Mouse (Mus musculus): ENCODE measurements around the gene Prpf4. TPM values are rescaled to one million over a fixed set of nuclear protein-coding genes. Genes with fewer than 3 reads are reported as not detected.
A peak's percentile ranks its signal among the peaks of the same experiment; 100 is the strongest.

Prpf4 gene
- polyA plus RNA-seq, 1 experiment from 2014 or later: 12.6 TPM

DNA sequence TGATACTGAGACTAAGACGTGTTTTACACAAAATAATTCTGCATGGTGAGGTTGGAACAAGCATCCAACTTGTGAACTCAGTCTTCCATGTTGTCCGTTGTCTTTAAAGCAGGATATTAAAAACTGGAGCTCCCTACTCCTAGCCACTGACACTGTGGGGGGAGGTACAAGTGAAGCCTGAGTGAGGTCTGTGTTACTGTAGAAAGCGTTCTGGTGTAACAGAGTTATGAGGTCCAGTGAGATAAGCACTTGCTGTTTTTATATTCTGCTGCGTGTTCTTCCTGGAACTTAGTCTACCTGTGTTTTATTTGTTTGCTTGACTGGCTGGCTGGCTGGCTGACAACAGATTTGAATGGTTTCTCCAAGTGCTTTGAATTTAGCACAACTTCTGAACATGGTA lies 34.3 kb upstream of the Prpf4 start:
- no peaks in the 10 kb centered on the region for H3K27me3 ChIP-seq (ENCODE audit: control insufficient read depth, insufficient read depth, low read length)
- ATAC-seq (ENCODE audit: insufficient number of reproducible peaks, insufficient read depth, low FRiP score, low read depth): no peak
- WGBS: 29% methylated on average over 4 of the region's 4 CpGs
- H3K4me3 ChIP-seq (ENCODE audit: control insufficient read depth in 1 of 2, insufficient read depth in 1 of 2, low read depth in 1 of 2, low read length in 2 of 2): no peak overlapping the region
- peak overlapping the region; percentile 37 for H3K4me2 ChIP-seq (ENCODE audit: low read length)
- H3K9ac ChIP-seq (ENCODE audit: low read length): peak overlapping the region; percentile 2
- H3K4me1 ChIP-seq (ENCODE audit: control insufficient read depth in 2 of 2, insufficient read depth in 2 of 2, low read length in 2 of 2): peaks cover 11 to 40% of the 10 kb centered on the region in 2 experiments
- no peaks in the 10 kb centered on the region for H3K36me3 ChIP-seq (ENCODE audit: control insufficient read depth, insufficient read depth, low read length)
- H3K27ac ChIP-seq (replicated peaks in 1 of 2; ENCODE audit: control insufficient read depth in 1 of 2, insufficient read depth in 1 of 2, low read depth in 2 of 2, low read length in 2 of 2): peak overlapping the region; percentile 36 to 69; a peak in 3 of 4 replicates
- H3K9me3 ChIP-seq (ENCODE audit: control insufficient read depth, low read length): no peaks in the 10 kb centered on the region

DNA sequence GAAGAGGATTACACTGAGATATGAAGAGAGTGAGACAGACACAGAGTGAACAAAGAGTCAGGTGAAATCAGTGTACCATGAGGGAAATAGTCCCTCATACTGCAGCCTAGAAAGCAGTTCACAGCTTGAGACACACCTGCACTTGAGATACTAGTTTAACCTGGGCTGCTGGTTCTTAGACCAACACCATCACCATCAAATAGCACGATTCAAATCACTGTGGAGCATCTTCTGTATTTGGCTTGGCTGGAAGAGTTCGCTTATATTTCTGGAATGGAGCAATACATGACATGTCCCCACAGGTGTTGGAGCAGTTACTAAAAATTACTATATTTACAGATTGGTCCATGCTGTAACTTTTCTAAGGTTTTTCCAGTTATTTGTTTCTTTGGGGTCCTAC lies 32.5 kb upstream of the Prpf4 start:
- Histone ChIP-seq H3K27me3 (ENCODE audit: control insufficient read depth, insufficient read depth, low read length) (no peaks in the 10 kb centered on the region), H3K36me3 (ENCODE audit: control insufficient read depth, insufficient read depth, low read length) (no peaks in the 10 kb centered on the region), H3K4me1 (ENCODE audit: control insufficient read depth in 2 of 2, insufficient read depth in 2 of 2, low read length in 2 of 2) (peaks cover 8 to 31% of the 10 kb centered on the region in 2 experiments), H3K4me3 (ENCODE audit: control insufficient read depth in 1 of 2, insufficient read depth in 1 of 2, low read depth in 1 of 2, low read length in 2 of 2) (no peak overlapping the region), H3K27ac (replicated peaks in 1 of 2; ENCODE audit: control insufficient read depth in 1 of 2, insufficient read depth in 1 of 2, low read depth in 2 of 2, low read length in 2 of 2) (no peak overlapping the region), H3K9me3 (ENCODE audit: control insufficient read depth, low read length) (no peaks in the 10 kb centered on the region), H3K4me2 (ENCODE audit: low read length) (no peak overlapping the region), H3K9ac (ENCODE audit: low read length) (no peak overlapping the region)
- ATAC-seq (ENCODE audit: insufficient number of reproducible peaks, insufficient read depth, low FRiP score, low read depth): no peak
- 87% methylated on average over 2 of the region's 2 CpGs for WGBS

- no peak for ATAC-seq (ENCODE audit: insufficient number of reproducible peaks, insufficient read depth, low FRiP score, low read depth)
- Histone ChIP-seq H3K27me3 (ENCODE audit: control insufficient read depth, insufficient read depth, low read length) (no peaks in the 10 kb centered on the region), H3K9me3 (ENCODE audit: control insufficient read depth, low read length) (no peaks in the 10 kb centered on the region), H3K4me2 (ENCODE audit: low read length) (no peak overlapping the region), H3K4me1 (ENCODE audit: control insufficient read depth in 2 of 2, insufficient read depth in 2 of 2, low read length in 2 of 2) (peaks cover 2 to 5% of the 10 kb centered on the region in 2 experiments; a peak in 3 of 4 replicates), H3K4me3 (ENCODE audit: control insufficient read depth in 1 of 2, insufficient read depth in 1 of 2, low read depth in 1 of 2, low read length in 2 of 2) (no peak overlapping the region), H3K9ac (ENCODE audit: low read length) (no peak overlapping the region), H3K36me3 (ENCODE audit: control insufficient read depth, insufficient read depth, low read length) (peaks cover 3% of the 10 kb centered on the region; the same call in 1 of the 2 replicates), H3K27ac (replicated peaks in 1 of 2; ENCODE audit: control insufficient read depth in 1 of 2, insufficient read depth in 1 of 2, low read depth in 2 of 2, low read length in 2 of 2) (no peak overlapping the region)
- WGBS: 76% methylated on average over 9 of the region's 9 CpGs
These were observed 28.7 kb upstream of the Prpf4 start for GRCm38 (mm10) chr4:62379724-62380381.

- no peak for ATAC-seq (ENCODE audit: insufficient number of reproducible peaks, insufficient read depth, low FRiP score, low read depth)
- 88% methylated on average over 6 of the region's 6 CpGs for WGBS
- no peaks in the 10 kb centered on the region for H3K27me3 ChIP-seq (ENCODE audit: control insufficient read depth, insufficient read depth, low read length)
- no peak overlapping the region for H3K4me2 ChIP-seq (ENCODE audit: low read length)
- H3K9ac ChIP-seq (ENCODE audit: low read length): no peak overlapping the region
- H3K36me3 ChIP-seq (ENCODE audit: control insufficient read depth, insufficient read depth, low read length): peaks cover 26% of the 10 kb centered on the region
- H3K27ac ChIP-seq (replicated peaks in 1 of 2; ENCODE audit: control insufficient read depth in 1 of 2, insufficient read depth in 1 of 2, low read depth in 2 of 2, low read length in 2 of 2): no peak overlapping the region
- peaks cover 2 to 3% of the 10 kb centered on the region in 2 experiments; a peak in 1 of 4 replicates for H3K4me1 ChIP-seq (ENCODE audit: control insufficient read depth in 2 of 2, insufficient read depth in 2 of 2, low read length in 2 of 2)
- no peaks in the 10 kb centered on the region for H3K9me3 ChIP-seq (ENCODE audit: control insufficient read depth, low read length)
- no peak overlapping the region for H3K4me3 ChIP-seq (ENCODE audit: control insufficient read depth in 1 of 2, insufficient read depth in 1 of 2, low read depth in 1 of 2, low read length in 2 of 2)
These were observed 25.4 kb upstream of the Prpf4 start for GRCm38 (mm10) chr4:62383207-62383606.

GRCm38 (mm10) chr4:62383752-62384151 lies 24.8 kb upstream of the Prpf4 start:
- H3K36me3 ChIP-seq (ENCODE audit: control insufficient read depth, insufficient read depth, low read length): peaks cover 32% of the 10 kb centered on the region
- 0 out of 4 replicates have a peak, but pooled peaks cover 0 to under 1% of the 10 kb centered on the region in 2 experiments for H3K4me1 ChIP-seq (ENCODE audit: control insufficient read depth in 2 of 2, insufficient read depth in 2 of 2, low read length in 2 of 2)
- no peak for ATAC-seq (ENCODE audit: insufficient number of reproducible peaks, insufficient read depth, low FRiP score, low read depth)
- no peaks in the 10 kb centered on the region for H3K27me3 ChIP-seq (ENCODE audit: control insufficient read depth, insufficient read depth, low read length)
- no peak overlapping the region for H3K9ac ChIP-seq (ENCODE audit: low read length)
- H3K4me2 ChIP-seq (ENCODE audit: low read length): no peak overlapping the region
- WGBS: 84% methylated on average over 7 of the region's 7 CpGs
- H3K27ac ChIP-seq (replicated peaks in 1 of 2; ENCODE audit: control insufficient read depth in 1 of 2, insufficient read depth in 1 of 2, low read depth in 2 of 2, low read length in 2 of 2): no peak overlapping the region
- no peak overlapping the region for H3K4me3 ChIP-seq (ENCODE audit: control insufficient read depth in 1 of 2, insufficient read depth in 1 of 2, low read depth in 1 of 2, low read length in 2 of 2)
- H3K9me3 ChIP-seq (ENCODE audit: control insufficient read depth, low read length): no peaks in the 10 kb centered on the region

DNA sequence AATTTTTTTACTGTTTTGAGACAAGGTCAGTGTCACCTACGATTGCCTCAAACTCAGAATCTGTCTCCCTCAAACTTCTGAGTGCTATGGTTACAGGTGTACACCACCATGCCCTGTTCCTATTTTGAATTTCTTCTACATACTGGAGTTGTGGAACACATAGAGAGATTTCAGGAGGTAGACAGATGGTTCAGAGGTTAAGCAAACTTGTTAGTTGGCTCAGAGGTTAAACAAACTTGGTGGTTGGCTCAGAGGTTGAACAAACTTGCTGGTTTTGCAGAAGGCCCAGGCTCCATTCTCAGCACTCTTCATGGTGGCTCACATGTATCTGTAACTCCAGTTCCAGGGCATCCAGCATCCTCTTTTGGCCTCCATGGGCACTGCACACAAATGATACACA lies 24.4 kb upstream of the Prpf4 start:
- H3K9ac ChIP-seq (ENCODE audit: low read length): no peak overlapping the region
- H3K4me3 ChIP-seq (ENCODE audit: control insufficient read depth in 1 of 2, insufficient read depth in 1 of 2, low read depth in 1 of 2, low read length in 2 of 2): no peak overlapping the region
- ATAC-seq (ENCODE audit: insufficient number of reproducible peaks, insufficient read depth, low FRiP score, low read depth): no peak
- no peaks in the 10 kb centered on the region for H3K27me3 ChIP-seq (ENCODE audit: control insufficient read depth, insufficient read depth, low read length)
- H3K9me3 ChIP-seq (ENCODE audit: control insufficient read depth, low read length): no peaks in the 10 kb centered on the region
- no peaks in the 10 kb centered on the region for H3K4me1 ChIP-seq (ENCODE audit: control insufficient read depth in 2 of 2, insufficient read depth in 2 of 2, low read length in 2 of 2)
- 86% methylated on average over 1 of the region's 1 CpGs for WGBS
- H3K4me2 ChIP-seq (ENCODE audit: low read length): no peak overlapping the region
- no peak overlapping the region for H3K27ac ChIP-seq (replicated peaks in 1 of 2; ENCODE audit: control insufficient read depth in 1 of 2, insufficient read depth in 1 of 2, low read depth in 2 of 2, low read length in 2 of 2)
- H3K36me3 ChIP-seq (ENCODE audit: control insufficient read depth, insufficient read depth, low read length): peaks cover 36% of the 10 kb centered on the region

- Histone ChIP-seq H3K4me1 (ENCODE audit: control insufficient read depth in 2 of 2, insufficient read depth in 2 of 2, low read length in 2 of 2) (no peaks in the 10 kb centered on the region), H3K36me3 (ENCODE audit: control insufficient read depth, insufficient read depth, low read length) (peaks cover 49% of the 10 kb centered on the region), H3K9me3 (ENCODE audit: control insufficient read depth, low read length) (no peaks in the 10 kb centered on the region), H3K4me3 (ENCODE audit: control insufficient read depth in 1 of 2, insufficient read depth in 1 of 2, low read depth in 1 of 2, low read length in 2 of 2) (no peak overlapping the region), H3K27me3 (ENCODE audit: control insufficient read depth, insufficient read depth, low read length) (no peaks in the 10 kb centered on the region), H3K27ac (replicated peaks in 1 of 2; ENCODE audit: control insufficient read depth in 1 of 2, insufficient read depth in 1 of 2, low read depth in 2 of 2, low read length in 2 of 2) (no peak overlapping the region), H3K9ac (ENCODE audit: low read length) (no peak overlapping the region), H3K4me2 (ENCODE audit: low read length) (no peak overlapping the region)
- 89% methylated on average over 7 of the region's 7 CpGs for WGBS
- ATAC-seq (ENCODE audit: insufficient number of reproducible peaks, insufficient read depth, low FRiP score, low read depth): no peak
These were observed 23.2 kb upstream of the Prpf4 start for GRCm38 (mm10) chr4:62385439-62385838.
